Mouse (Mus musculus) ES-E14 (cell line): ENCODE measurements around the gene Prss3. TPM values are rescaled to one million over a fixed set of nuclear protein-coding genes. Genes with fewer than 3 reads are reported as not detected.
"Not testable (repeated sequence)": the region's sequence is repeated elsewhere in the genome, so short reads cannot be mapped to it uniquely, and the experiment has no call there.

ENCODE experiments used
- DNase-seq: peaks from one replicate; pipeline ENCODE4 v3.0.0-alpha.2; 2013; ENCODE audit warnings: low read depth, low spot score
- H3K27ac ChIP-seq: 2 replicates; pipeline ENCODE4 v1.5.1; 2012; ENCODE audit warnings: low read depth, mild to moderate bottlenecking, low read length, moderate library complexity, mixed read lengths; ENCODE audit not compliant: poor library complexity, insufficient read depth, severe bottlenecking
- H3K36me3 ChIP-seq: 2 replicates; pipeline ENCODE4 v1.6.1; 2012; ENCODE audit warnings: mild to moderate bottlenecking, low read length, moderate library complexity, mixed read lengths; ENCODE audit not compliant: control insufficient read depth, poor library complexity, insufficient read depth, severe bottlenecking
- H3K4me1 ChIP-seq, 2 experiments: fragments of 150-350 bp in 1 of 2; sonication (generic) in 1 of 2; 2 replicates each; pipeline ENCODE4 v1.6.1; 2012; ENCODE audit warnings: low read length in 2 of 2, mild to moderate bottlenecking in 1 of 2, mixed read lengths in 1 of 2; ENCODE audit not compliant: control insufficient read depth in 2 of 2, insufficient read depth in 2 of 2, poor library complexity in 1 of 2
- H3K4me3 ChIP-seq, 2 experiments: fragments of 150-350 bp in 1 of 2; sonication (generic) in 1 of 2; 2 replicates each; pipeline ENCODE4 v1.5.1; 2012; ENCODE audit warnings: low read length in 2 of 2, low read depth in 1 of 2, mild to moderate bottlenecking in 1 of 2, mixed read lengths in 1 of 2; ENCODE audit not compliant: insufficient read depth in 1 of 2, poor library complexity in 1 of 2, severe bottlenecking in 1 of 2
- H3K9ac ChIP-seq: 2 replicates; pipeline ENCODE4 v1.6.1; 2012; ENCODE audit warnings: low read depth, mild to moderate bottlenecking, low read length, mixed read lengths; ENCODE audit not compliant: poor library complexity, insufficient read depth, severe bottlenecking
- H3K9me3 ChIP-seq: fragments of 150-350 bp; sonication (generic); 2 replicates; pipeline ENCODE4 v1.6.1; 2012; ENCODE audit warnings: low read depth, mild to moderate bottlenecking, low read length; ENCODE audit not compliant: control insufficient read depth, insufficient read depth
- CHD2 ChIP-seq: IDR thresholded peaks from 2 replicates; pipeline ENCODE4 v1.6.1; 2014; ENCODE audit warnings: mild to moderate bottlenecking, low read depth, low read length, inconsistent platforms
- HCFC1 ChIP-seq: IDR thresholded peaks from 2 replicates; pipeline ENCODE4 v1.6.1; 2012; ENCODE audit warnings: low read length, inconsistent platforms, borderline replicate concordance; ENCODE audit not compliant: insufficient read depth
- MAFK ChIP-seq: IDR thresholded peaks from 2 replicates; pipeline ENCODE4 v1.6.1; 2014; ENCODE audit warnings: mild to moderate bottlenecking, low read depth, low read length, inconsistent platforms; ENCODE audit not compliant: insufficient read depth
- ZC3H11A ChIP-seq: IDR thresholded peaks from 2 replicates; pipeline ENCODE4 v1.6.1; 2012; ENCODE audit warnings: low read depth, mild to moderate bottlenecking, inconsistent platforms, low read length, borderline replicate concordance
- ZNF384 ChIP-seq: IDR thresholded peaks from 2 replicates; pipeline ENCODE4 v1.6.1; 2012; ENCODE audit warnings: low read depth, low read length, inconsistent platforms
- in situ Hi-C, 2 experiments: fragments of 600-800 bp; cut with MboI; formaldehyde crosslinking; loops; one replicate each; pipeline ENCODE4 v1.15.1; 2025; ENCODE audit warnings: low sequenced_read_pairs in 2 of 2, inconsistent platforms in 1 of 2; ENCODE audit not compliant: unreplicated experiment in 2 of 2
- total RNA-seq: library from RNA; depleted of rRNA; stranded (reverse); fragments of 300-350 nt; gene quantifications from 2 replicates; pipeline ENCODE4 v1.2.3, GENCODE M21; 2012; rRNA removed

The Prss3 gene
- not detected in 2 replicates for total RNA-seq

DNA sequence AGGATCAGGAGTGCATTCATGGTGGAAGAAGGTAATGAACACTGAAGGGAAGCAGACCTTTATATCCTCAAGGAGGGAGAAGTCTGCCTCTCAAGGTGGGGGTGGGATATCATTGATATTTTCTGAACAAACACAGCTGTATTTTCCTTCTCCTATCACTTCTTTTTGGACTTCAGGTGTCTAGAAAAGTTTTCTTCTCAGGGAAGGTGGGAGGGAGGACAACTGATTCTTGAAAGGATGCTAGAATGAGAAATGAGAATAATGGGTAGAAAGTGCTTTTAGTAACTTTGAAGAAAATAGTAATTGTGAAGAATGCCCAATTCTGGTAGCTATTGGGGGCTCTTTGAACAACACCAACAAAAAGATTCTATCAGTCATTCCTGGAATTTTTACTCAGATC is at the start of gene Prss3:
Prss3 (minus strand) TSS at position 101 of the 400 bp plus-strand sequence.
- H3K4me3 ChIP-seq, DNase-seq, H3K36me3 ChIP-seq, H3K9ac ChIP-seq, H3K4me1 ChIP-seq, H3K27ac ChIP-seq, H3K9me3 ChIP-seq, in situ Hi-C loops: not testable (repeated sequence)

GRCm38 (mm10) chr6:41392056-41392455 is 14.6 kb upstream of the Prss3 start, which contains the start of gene Gm5771:
TSS of gene Gm5771 (plus strand) at chr6:41392356.
- H3K36me3 ChIP-seq, in situ Hi-C loops, H3K9me3 ChIP-seq, H3K27ac ChIP-seq, H3K9ac ChIP-seq, DNase-seq, H3K4me1 ChIP-seq, H3K4me3 ChIP-seq: not testable (repeated sequence)

- H3K9ac ChIP-seq, in situ Hi-C loops, H3K4me3 ChIP-seq, H3K27ac ChIP-seq, H3K4me1 ChIP-seq, DNase-seq, H3K36me3 ChIP-seq, H3K9me3 ChIP-seq: not testable (repeated sequence)
These were observed 14.2 kb upstream of the Prss3 start for GRCm38 (mm10) chr6:41391640-41392039.

GRCm38 (mm10) chr6:41386781-41387180 is 9.3 kb upstream of the Prss3 start:
- H3K27ac ChIP-seq = no peak overlapping the region
- no peak overlapping the region for H3K4me3 ChIP-seq
- no peak overlapping the region for H3K9ac ChIP-seq
- DNase-seq = no peak
- no peak for TF ChIP-seq ZNF384
- no peak for TF ChIP-seq CHD2
- TF ChIP-seq MAFK = no peak
- no peak for TF ChIP-seq HCFC1
- TF ChIP-seq ZC3H11A = no peak
- no peaks in the 10 kb centered on the region for H3K36me3 ChIP-seq
- H3K9me3 ChIP-seq = no peaks in the 10 kb centered on the region
- in situ Hi-C loops = no loop called here
- no peaks in the 10 kb centered on the region for H3K4me1 ChIP-seq

DNA sequence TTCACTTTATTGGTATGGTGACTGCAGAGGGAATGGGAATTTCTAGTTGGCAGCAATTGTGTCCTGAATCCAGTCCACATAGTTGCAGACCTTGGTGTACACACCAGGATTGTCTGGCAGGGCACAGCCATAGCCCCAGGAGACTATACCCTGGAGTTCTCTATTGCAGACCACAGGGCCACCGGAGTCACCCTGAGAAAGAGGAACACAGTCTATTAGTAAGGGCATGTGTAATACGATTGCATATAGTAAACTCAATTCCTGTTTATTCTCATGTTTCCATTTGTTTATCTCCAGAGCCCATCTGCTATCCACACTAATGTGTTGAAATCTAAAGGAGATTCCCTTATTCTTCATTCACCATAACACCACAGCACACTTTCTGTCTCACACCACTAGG is 3.7 kb downstream of the Prss3 start:
- H3K4me1 ChIP-seq, H3K27ac ChIP-seq, H3K9me3 ChIP-seq, in situ Hi-C loops, H3K4me3 ChIP-seq, H3K36me3 ChIP-seq, DNase-seq, H3K9ac ChIP-seq: not testable (repeated sequence)
